17 mouse cellular contexts compared by ENCODE assay signal in genomic region chr13:11868056-11868455, GRCm38 (mm10).
DNase-seq lines count a peak whose midpoint lies in the region; TF ChIP-seq lines count a peak whose summit lies in the region.
"Had no signal": no experiment of that assay in that cellular context is flagged by ENCODE, and none has a peak within 500 bp of the region (broad histone marks: within the 10 kb centered on the region; RNA-seq: fewer than 3 reads in every experiment).

No protein-coding gene starts in this region.

- TF ChIP-seq CTCF in left cerebral cortex, adult 2 months (IDR thresholded peaks at IDR 0.05): no peak

- no peak overlapping the region for H3K27ac ChIP-seq in left cerebral cortex, adult 2 months
- H3K27ac ChIP-seq: embryonic facial prominence, embryonic 10.5 days; forebrain, embryonic 13.5 days; heart, embryonic 13.5 days; hindbrain, embryonic 12.5 days had no signal

- intact Hi-C loops in left cerebral cortex, postnatal 4 days (cut with DNase I): no loop called here
- intact Hi-C loops in left cerebral cortex, adult 2 months (cut with DNase I): loop anchor here (5.0 kb wide), 1 partner anchor 234 kb away; no protein-coding TSS in a partner anchor

- H3K4me3 ChIP-seq in left cerebral cortex, adult 2 months: no peak overlapping the region
- H3K4me3 ChIP-seq: embryonic facial prominence, embryonic 10.5 days; forebrain, embryonic 13.5 days; heart, embryonic 13.5 days; hindbrain, embryonic 12.5 days had no signal

- DNase-seq in kidney, postnatal 10 days: peak; percentile 7
- no peak for DNase-seq in kidney, adult 18-20 months
- DNase-seq in left cerebral cortex, postnatal 4 days: peak; percentile 42
- no peak for DNase-seq in left cerebral cortex, adult 2 months (ENCODE audit: extremely low spot score in 1 of 2, low spot score in 2 of 2)
- DNase-seq in retina, embryonic 14.5 days (ENCODE audit: low spot score): peak; percentile 12
- peak; percentile 17 for DNase-seq in retina, postnatal 1 day
- DNase-seq: adrenal gland, adult 8-10 months; adrenal gland, postnatal 36 days; cerebellum, adult 11 months; cerebellum, adult 9-10 months; forebrain, postnatal 0 days; gastrocnemius, postnatal 14 days; heart, postnatal 36 days had no signal

Comparison
In these comparisons a context has a peak if more than half of its experiments do, and no peak if none do; other contexts are left out.
1. DNase-seq: peak in kidney, postnatal 10 days (single experiment), left cerebral cortex, postnatal 4 days (single experiment), retina, embryonic 14.5 days (single experiment) and retina, postnatal 1 day (single experiment); none in kidney, adult 18-20 months (single experiment) and left cerebral cortex, adult 2 months (0 of 2).